ENCODE assay signal across 24 mouse cellular contexts in genomic region chr3:103627661-103628060, GRCm38 (mm10). TPM values are rescaled to one million over a fixed set of nuclear protein-coding genes. Genes with fewer than 3 reads are reported as not detected.
DNase-seq lines count a peak whose midpoint lies in the region; ATAC-seq lines count a peak whose summit lies in the region.
"Had no signal": no experiment of that assay in that cellular context is flagged by ENCODE, and none has a peak within 500 bp of the region (broad histone marks: within the 10 kb centered on the region; RNA-seq: fewer than 3 reads in every experiment).

No protein-coding gene starts in this region.

- H3K4me2 ChIP-seq in midbrain, embryonic 11.5 days: no peak overlapping the region
- H3K4me2 ChIP-seq: embryonic facial prominence, embryonic 13.5 days; embryonic facial prominence, embryonic 15.5 days; forebrain, embryonic 12.5 days had no signal

- no peaks in the 10 kb centered on the region for H3K36me3 ChIP-seq in midbrain, embryonic 11.5 days (ENCODE audit: control insufficient read depth, insufficient read depth, low read length)
- H3K36me3 ChIP-seq in midbrain, embryonic 10.5 days: no peaks in the 10 kb centered on the region
- H3K36me3 ChIP-seq: embryonic facial prominence, embryonic 13.5 days; embryonic facial prominence, embryonic 15.5 days; forebrain, embryonic 10.5 days; forebrain, embryonic 12.5 days had no signal

- no peak overlapping the region for H3K4me3 ChIP-seq in midbrain, embryonic 11.5 days (ENCODE audit: low read depth, low read length)
- no peak overlapping the region for H3K4me3 ChIP-seq in midbrain, embryonic 10.5 days
- H3K4me3 ChIP-seq: embryonic facial prominence, embryonic 13.5 days; embryonic facial prominence, embryonic 15.5 days; erythroblast, embryonic 14.5 days; forebrain, embryonic 10.5 days; forebrain, embryonic 12.5 days had no signal

- 86% methylated on average over 3 of the region's 3 CpGs for WGBS in midbrain, embryonic 11.5 days
- 94% methylated on average over 3 of the region's 3 CpGs for WGBS in midbrain, embryonic 10.5 days

- no peaks in the 10 kb centered on the region for H3K27me3 ChIP-seq in midbrain, embryonic 11.5 days (ENCODE audit: control insufficient read depth, insufficient read depth, low read length)
- H3K27me3 ChIP-seq in midbrain, embryonic 10.5 days (ENCODE audit: low read depth, poor library complexity, severe bottlenecking): no peaks in the 10 kb centered on the region
- H3K27me3 ChIP-seq: embryonic facial prominence, embryonic 13.5 days; embryonic facial prominence, embryonic 15.5 days; forebrain, embryonic 12.5 days had no signal

- no peak overlapping the region for H3K9ac ChIP-seq in midbrain, embryonic 11.5 days (ENCODE audit: low read length)
- H3K9ac ChIP-seq: embryonic facial prominence, embryonic 13.5 days; embryonic facial prominence, embryonic 15.5 days; forebrain, embryonic 12.5 days had no signal

- peak; percentile 91 for DNase-seq in heart, adult 11 months
- no peak for DNase-seq in heart, postnatal 10 days
- peak; percentile 31 for DNase-seq in midbrain, embryonic 11.5 days (ENCODE audit: low spot score, missing footprints)
- no peak for DNase-seq in midbrain, embryonic 10.5 days (ENCODE audit: low spot score)
- DNase-seq in lung, postnatal 4 days: no peak
- DNase-seq: adrenal gland, adult 2 months; adrenal gland, postnatal 10 days; adrenal gland, postnatal 25 days; cerebellum, adult 11 months; cerebellum, adult 18-20 months; cerebellum, adult 8-10 months; cerebellum, adult 9-11 months; cerebellum, postnatal 14 days; cerebellum, postnatal 36 days; embryo, embryonic 11 days had no signal

- intact Hi-C loops in heart, postnatal 10 days (cut with DNase I): no loop called here

- H3K27ac ChIP-seq in midbrain, embryonic 11.5 days (ENCODE audit: low read depth, low read length): no peak overlapping the region
- H3K27ac ChIP-seq in midbrain, embryonic 10.5 days (replicated peaks): no peak overlapping the region
- H3K27ac ChIP-seq: embryonic facial prominence, embryonic 13.5 days; embryonic facial prominence, embryonic 15.5 days; forebrain, embryonic 10.5 days; forebrain, embryonic 12.5 days had no signal

- no peaks in the 10 kb centered on the region for H3K4me1 ChIP-seq in midbrain, embryonic 11.5 days (ENCODE audit: control insufficient read depth, insufficient read depth, low read length)
- H3K4me1 ChIP-seq in midbrain, embryonic 10.5 days: no peaks in the 10 kb centered on the region

- H3K9me3 ChIP-seq in midbrain, embryonic 11.5 days (ENCODE audit: control insufficient read depth, low read length): no peaks in the 10 kb centered on the region
- no peaks in the 10 kb centered on the region for H3K9me3 ChIP-seq in midbrain, embryonic 10.5 days (replicated peaks)
- H3K9me3 ChIP-seq: embryonic facial prominence, embryonic 13.5 days; embryonic facial prominence, embryonic 15.5 days; forebrain, embryonic 10.5 days; forebrain, embryonic 12.5 days had no signal

- ATAC-seq in midbrain, embryonic 11.5 days (ENCODE audit: low FRiP score): no peak
- ATAC-seq: forebrain, embryonic 14.5 days; forebrain, embryonic 16.5 days had no signal

RNA-seq across cellular contexts. Expression of gene Atg4a-ps, which starts 18.2 kb away (rescaled TPM):
- total RNA-seq in heart, postnatal 10 days (2021): 1 to 10 TPM in 1 of 2 experiments, not detected in 1; 1.5 TPM
- 0.08 and 0.19 TPM in 2 replicates for polyA plus RNA-seq in midbrain, embryonic 11.5 days (2014; fragmentation: Nextera tagmentation; extraction: Ambion mirVana)
- polyA plus RNA-seq in midbrain, embryonic 10.5 days (2016; fragmentation: Nextera tagmentation; extraction: Ambion mirVana): 0.10 and 0.11 TPM in 2 replicates
- polyA plus RNA-seq: adrenal gland, adult 2 months; erythroblast, embryonic 14.5 days had no signal

RNA-seq across cellular contexts. Expression of gene Syt6, which starts 52.6 kb away (rescaled TPM):
- not detected for total RNA-seq in heart, postnatal 10 days (2021)
- 4.3 and 5.6 TPM in 2 replicates for polyA plus RNA-seq in midbrain, embryonic 11.5 days (2014; fragmentation: Nextera tagmentation; extraction: Ambion mirVana)
- 0.74 and 2.3 TPM in 2 replicates for polyA plus RNA-seq in midbrain, embryonic 10.5 days (2016; fragmentation: Nextera tagmentation; extraction: Ambion mirVana)
- total RNA-seq: adrenal gland, adult 2 months; adrenal gland, postnatal 25 days; common myeloid progenitor, adult 5-6 weeks had no signal
- polyA plus RNA-seq: adrenal gland, adult 2 months; C2C12; erythroblast, embryonic 14.5 days had no signal

Comparison
In these comparisons a context has a peak if more than half of its experiments do, and no peak if none do; other contexts are left out.
1. DNase-seq: peak in heart, adult 11 months (single experiment) and midbrain, embryonic 11.5 days (single experiment); none in heart, postnatal 10 days (0 of 2), midbrain, embryonic 10.5 days (single experiment) and lung, postnatal 4 days (0 of 2).